9 mouse cellular contexts compared by ENCODE assay signal in the genomic region with DNA sequence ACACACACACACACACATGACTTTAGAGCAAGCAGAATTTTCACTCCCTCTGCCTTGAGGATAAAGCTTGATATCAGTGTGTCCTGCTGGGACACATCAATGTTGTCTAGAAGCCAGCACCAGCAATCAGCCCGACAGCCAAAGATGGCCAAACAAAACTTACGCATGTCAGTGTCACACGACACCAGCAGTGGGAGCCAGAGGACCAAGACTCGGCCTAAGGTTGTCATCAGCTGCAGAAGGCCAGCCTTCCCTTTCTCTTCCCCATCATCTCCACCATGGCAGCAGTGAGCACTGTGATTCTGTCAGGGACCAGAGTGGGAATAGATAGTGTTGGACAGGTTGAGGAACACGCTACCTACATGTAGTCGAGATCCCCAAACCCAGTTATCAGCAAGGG. TPM values are rescaled to one million over a fixed set of nuclear protein-coding genes. Genes with fewer than 3 reads are reported as not detected.
DNase-seq lines count a peak whose midpoint lies in the region; ATAC-seq and TF ChIP-seq lines count a peak whose summit lies in the region.
"Had no signal": no experiment of that assay in that cellular context is flagged by ENCODE, and none has a peak within 500 bp of the region (broad histone marks: within the 10 kb centered on the region; RNA-seq: fewer than 3 reads in every experiment).

No protein-coding gene starts in this region.

- H3K4me3 ChIP-seq in hindbrain, embryonic 11.5 days (ENCODE audit: low read depth, low read length): no peak overlapping the region
- H3K4me3 ChIP-seq in hindbrain, embryonic 12.5 days: no peak overlapping the region
- no peak overlapping the region for H3K4me3 ChIP-seq in MEL (ENCODE audit: control insufficient read depth in 1 of 2, insufficient read depth in 1 of 2, low read depth in 2 of 2, low read length in 2 of 2)
- H3K4me3 ChIP-seq: megakaryocyte, embryonic 14.5 days had no signal

- 0 out of 4 replicates have a peak, but pooled peaks of 1 of the 2 experiments have one; percentile 15 for TF ChIP-seq EP300 in MEL (IDR thresholded peaks at IDR 0.05; ENCODE audit: low read depth in 1 of 2, low read length in 2 of 2)

- no peaks in the 10 kb centered on the region for H3K9me3 ChIP-seq in hindbrain, embryonic 11.5 days (ENCODE audit: control insufficient read depth, low read length)
- H3K9me3 ChIP-seq in hindbrain, embryonic 12.5 days (replicated peaks): no peaks in the 10 kb centered on the region
- H3K9me3 ChIP-seq in MEL (replicated peaks; ENCODE audit: insufficient read depth, low read length): no peaks in the 10 kb centered on the region

- no peaks in the 10 kb centered on the region for H3K36me3 ChIP-seq in hindbrain, embryonic 11.5 days (ENCODE audit: control insufficient read depth, insufficient read depth, low read length)
- H3K36me3 ChIP-seq in hindbrain, embryonic 12.5 days: peaks cover 6% of the 10 kb centered on the region
- peaks cover 0 to 17% of the 10 kb centered on the region in 2 experiments; a peak in 2 of 4 replicates for H3K36me3 ChIP-seq in MEL (ENCODE audit: control insufficient read depth in 1 of 2, insufficient read depth in 2 of 2, low read length in 2 of 2)

- H3K27ac ChIP-seq in hindbrain, embryonic 11.5 days (ENCODE audit: low read depth, low read length): no peak overlapping the region
- no peak overlapping the region for H3K27ac ChIP-seq in hindbrain, embryonic 12.5 days
- H3K27ac ChIP-seq in MEL (ENCODE audit: control insufficient read depth, low read depth, low read length): no peak overlapping the region

- H3K4me2 ChIP-seq in hindbrain, embryonic 11.5 days (replicated peaks; ENCODE audit: low read depth, low read length): no peak overlapping the region
- H3K4me2 ChIP-seq in hindbrain, embryonic 12.5 days (replicated peaks): no peak overlapping the region

- peak; percentile 62 to 86 (median 67) for TF ChIP-seq CTCF in MEL (IDR thresholded peaks at IDR 0.05 in 2 of 3, conservative IDR thresholded peaks at IDR 0.05 in 1 of 3; ENCODE audit: control insufficient read depth in 1 of 3, insufficient read depth in 1 of 3, low read depth in 2 of 3, low read length in 3 of 3, poor library complexity in 1 of 3, severe bottlenecking in 1 of 3)

- no peak for TF ChIP-seq POLR2A in MEL (IDR thresholded peaks at IDR 0.05; ENCODE audit: control insufficient read depth in 1 of 2, insufficient read depth in 1 of 2, low read depth in 1 of 2, low read length in 2 of 2, poor library complexity in 1 of 2)

- peak; percentile 57 for DNase-seq in hindbrain, embryonic 11.5 days (ENCODE audit: low spot score)
- DNase-seq in 416B (ENCODE audit: low read depth) (peak; percentile 87), MEL (ENCODE audit: low read depth, low spot score) (peak; percentile 83)
- DNase-seq in embryo, embryonic 10 days (ENCODE audit: low spot score): peak; percentile 73
- DNase-seq in lung, postnatal 10 days: peak; percentile 74
- peak; percentile 33 for DNase-seq in testis, postnatal 14 days (ENCODE audit: low spot score)
- DNase-seq in urinary bladder, postnatal 4 days (ENCODE audit: low spot score in 2 of 2): no peak

- WGBS in hindbrain, embryonic 11.5 days: 56% methylated on average over 6 of the region's 6 CpGs
- 51% methylated on average over 6 of the region's 6 CpGs for WGBS in hindbrain, embryonic 12.5 days

- no peak overlapping the region for H3K9ac ChIP-seq in hindbrain, embryonic 11.5 days (ENCODE audit: low read depth, low read length)
- no peak overlapping the region for H3K9ac ChIP-seq in hindbrain, embryonic 12.5 days
- H3K9ac ChIP-seq in MEL (ENCODE audit: control insufficient read depth, low read depth, low read length, poor library complexity, severe bottlenecking): no peak overlapping the region

- peak; percentile 83 for TF ChIP-seq RAD21 in MEL (IDR thresholded peaks at IDR 0.05; ENCODE audit: low read depth, low read length)

- peaks cover 14% of the 10 kb centered on the region for H3K79me2 ChIP-seq in MEL (ENCODE audit: control insufficient read depth, insufficient read depth, low read length, poor library complexity)

- no peak for ATAC-seq in hindbrain, embryonic 11.5 days (ENCODE audit: low FRiP score)
- ATAC-seq in hindbrain, embryonic 12.5 days (ENCODE audit: low FRiP score): no peak

- H3K27me3 ChIP-seq in hindbrain, embryonic 11.5 days (ENCODE audit: control insufficient read depth, insufficient read depth, low read length): no peaks in the 10 kb centered on the region
- no peaks in the 10 kb centered on the region for H3K27me3 ChIP-seq in hindbrain, embryonic 12.5 days
- H3K27me3 ChIP-seq in MEL (ENCODE audit: control insufficient read depth in 1 of 2, insufficient read depth in 2 of 2, low read length in 2 of 2): no peaks in the 10 kb centered on the region

- no peaks in the 10 kb centered on the region for H3K4me1 ChIP-seq in hindbrain, embryonic 11.5 days (replicated peaks; ENCODE audit: control insufficient read depth, insufficient read depth, low read length)
- H3K4me1 ChIP-seq in hindbrain, embryonic 12.5 days: peaks cover 13% of the 10 kb centered on the region
- H3K4me1 ChIP-seq in MEL (ENCODE audit: control insufficient read depth in 1 of 2, insufficient read depth in 2 of 2, low read length in 2 of 2): peaks cover 0 to 10% of the 10 kb centered on the region in 2 experiments; a peak in 2 of 4 replicates

TF ChIP-seq in MEL, 35 proteins besides CTCF, POLR2A, EP300 and RAD21 (continues in another document):
- TF ChIP-seq NELFE (IDR thresholded peaks at IDR 0.05; ENCODE audit: low read depth, low read length) (no peak), MXI1 (IDR thresholded peaks at IDR 0.05; ENCODE audit: low read depth, low read length) (0 out of 2 replicates have a peak, but pooled peaks have one; percentile 37), MAFK (IDR thresholded peaks at IDR 0.05; ENCODE audit: borderline replicate concordance, low read depth, low read length) (no peak), ZKSCAN1 (IDR thresholded peaks at IDR 0.05; ENCODE audit: low read depth, low read length) (no peak), E2F4 (IDR thresholded peaks at IDR 0.05; ENCODE audit: borderline replicate concordance, low read depth, low read length) (no peak), ZC3H11A (IDR thresholded peaks at IDR 0.05; ENCODE audit: low read depth, low read length) (peak; percentile 49), RCOR1 (IDR thresholded peaks at IDR 0.05; ENCODE audit: low read depth, low read length) (no peak), POLR2AphosphoS2 (IDR thresholded peaks at IDR 0.05; ENCODE audit: low read length) (no peak), GABPA (IDR thresholded peaks at IDR 0.05; ENCODE audit: low read depth, low read length) (no peak), MAX (IDR thresholded peaks at IDR 0.05; ENCODE audit: low read length) (peak; percentile 59), HCFC1 (IDR thresholded peaks at IDR 0.05; ENCODE audit: low read depth, low read length) (no peak), BHLHE40 (IDR thresholded peaks at IDR 0.05; ENCODE audit: borderline replicate concordance, low read depth, low read length) (no peak), SIN3A (IDR thresholded peaks at IDR 0.05; ENCODE audit: low read length) (no peak), UBTF (IDR thresholded peaks at IDR 0.05; ENCODE audit: borderline replicate concordance, insufficient read depth, low read depth, low read length) (no peak), USF1 (IDR thresholded peaks at IDR 0.05; ENCODE audit: low read depth, low read length) (peak; percentile 84), JUND (IDR thresholded peaks at IDR 0.05; ENCODE audit: low read depth, low read length) (no peak), TCF12 (IDR thresholded peaks at IDR 0.05; ENCODE audit: low read depth, low read length) (no peak), TBP (IDR thresholded peaks at IDR 0.05; ENCODE audit: low read depth, low read length) (no peak), SMC3 (IDR thresholded peaks at IDR 0.05; ENCODE audit: low read depth, low read length) (peak; percentile 62), ETS1 (IDR thresholded peaks at IDR 0.05; ENCODE audit: low read depth, low read length) (no peak), USF2 (IDR thresholded peaks at IDR 0.05; ENCODE audit: borderline replicate concordance in 1 of 2, insufficient read depth in 1 of 2, low read depth in 1 of 2, low read length in 2 of 2) (0 out of 4 replicates have a peak, but pooled peaks of 1 of the 2 experiments have one; percentile 21), ZNF384 (IDR thresholded peaks at IDR 0.05; ENCODE audit: low read depth, low read length) (no peak), NRF1 (IDR thresholded peaks at IDR 0.05; ENCODE audit: insufficient read depth, low read depth, low read length, poor library complexity, severe bottlenecking) (0 out of 2 replicates have a peak, but pooled peaks have one; percentile 32), ELF1 (IDR thresholded peaks at IDR 0.05; ENCODE audit: low read depth, low read length) (no peak), MAZ (IDR thresholded peaks at IDR 0.05; ENCODE audit: low read depth, low read length) (no peak), KAT2A (conservative IDR thresholded peaks at IDR 0.05; ENCODE audit: low read depth, low read length) (no peak), MEF2A (IDR thresholded peaks at IDR 0.05; ENCODE audit: extremely low read depth, insufficient replicate concordance, low read depth, low read length, poor library complexity, severe bottlenecking) (no peak)

RNA-seq across cellular contexts. Expression of a gene that starts 2.1 kb away (rescaled TPM):
- 79.9 and 88.9 TPM in 2 replicates for polyA plus RNA-seq in hindbrain, embryonic 11.5 days (2014; fragmentation: Nextera tagmentation; extraction: Ambion mirVana)
- 64.9 and 70.2 TPM in 2 replicates for polyA plus RNA-seq in hindbrain, embryonic 12.5 days (2016; fragmentation: Nextera tagmentation; extraction: Ambion mirVana)
- total RNA-seq in MEL (2012; rRNA removed): 57.1 and 67.6 TPM in 2 replicates
- 10 to 100 TPM in 1 of 2 experiments, not detected in 1; 98.1 TPM for polyA plus RNA-seq in MEL (2012; ENCODE audit: insufficient read depth in 1 of 2, insufficient read length in 2 of 2, low read depth in 1 of 2, low replicate concordance in 2 of 2, missing spikeins in 1 of 2)

RNA-seq across cellular contexts. Expression of a gene that starts 35.6 kb away (rescaled TPM):
- polyA plus RNA-seq in hindbrain, embryonic 11.5 days (2014; fragmentation: Nextera tagmentation; extraction: Ambion mirVana): 20.8 and 23.7 TPM in 2 replicates
- 15.5 and 17.9 TPM in 2 replicates for polyA plus RNA-seq in hindbrain, embryonic 12.5 days (2016; fragmentation: Nextera tagmentation; extraction: Ambion mirVana)
- total RNA-seq in MEL (2012; rRNA removed): 6.3 and 8.1 TPM in 2 replicates
- polyA plus RNA-seq in MEL (2012; ENCODE audit: insufficient read depth in 1 of 2, insufficient read length in 2 of 2, low read depth in 1 of 2, low replicate concordance in 2 of 2, missing spikeins in 1 of 2): 10 to 100 TPM in 1 of 2 experiments, not detected in 1; 10.3 TPM

RNA-seq across cellular contexts. Expression of a gene that starts 52.8 kb away (rescaled TPM):
- polyA plus RNA-seq in hindbrain, embryonic 11.5 days (2014; fragmentation: Nextera tagmentation; extraction: Ambion mirVana): 3.4 and 3.9 TPM in 2 replicates
- polyA plus RNA-seq in hindbrain, embryonic 12.5 days (2016; fragmentation: Nextera tagmentation; extraction: Ambion mirVana): 3.2 and 4.7 TPM in 2 replicates
- 3.8 and 6.7 TPM in 2 replicates for total RNA-seq in MEL (2012; rRNA removed)
- polyA plus RNA-seq in MEL (2012; ENCODE audit: insufficient read depth in 1 of 2, insufficient read length in 2 of 2, low read depth in 1 of 2, low replicate concordance in 2 of 2, missing spikeins in 1 of 2): 1 to 10 TPM in 1 of 2 experiments, not detected in 1; 4.9 TPM

Comparison
In these comparisons a context has a peak if more than half of its experiments do, and no peak if none do; other contexts are left out.
1. DNase-seq: peak in hindbrain, embryonic 11.5 days (single experiment), 416B (single experiment), MEL (single experiment), embryo, embryonic 10 days (single experiment), lung, postnatal 10 days (single experiment) and testis, postnatal 14 days (single experiment); none in urinary bladder, postnatal 4 days (0 of 2).